Mouse (Mus musculus) spleen, adult 2 months (tissue): ENCODE measurements around the gene D1Ertd622e.

Experiments used
- CTCF ChIP-seq: fragments of 200-500 bp; IDR thresholded peaks from 2 replicates; pipeline ENCODE4 v1.5.1; 2011; ENCODE audit warnings: mild to moderate bottlenecking, inconsistent platforms; ENCODE audit not compliant: insufficient read depth, insufficient read length, insufficient replicate concordance; ENCODE audit errors: extremely low read depth
- POLR2A ChIP-seq: fragments of 200-500 bp; IDR thresholded peaks from 2 replicates; pipeline ENCODE4 v1.6.1; 2011; ENCODE audit warnings: low read depth, low read length, inconsistent platforms

DNA sequence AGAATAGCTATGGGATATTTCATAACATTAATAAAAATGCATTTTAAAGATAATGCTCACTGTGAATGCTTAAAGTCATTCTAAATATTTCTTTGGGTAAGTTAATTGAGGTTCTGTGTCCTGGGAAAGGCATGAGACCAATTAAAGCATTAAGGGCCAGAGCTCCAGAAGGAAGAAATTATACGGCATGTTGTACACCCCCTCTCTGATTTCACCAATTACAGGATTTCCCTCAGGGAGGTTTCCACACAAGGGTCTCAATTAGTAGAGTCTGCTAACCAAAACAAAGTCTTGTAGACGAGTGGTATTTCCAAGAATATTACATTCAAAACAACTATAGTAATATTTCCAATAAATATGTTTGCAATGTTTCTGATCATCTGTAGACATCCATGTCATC is 50.1 kb downstream of the D1Ertd622e start:
- TF ChIP-seq CTCF (no peak), POLR2A (no peak)
